Mouse (Mus musculus): ENCODE results near the gene Neurl1a. TPM values are rescaled to one million over a fixed set of nuclear protein-coding genes. Genes with fewer than 3 reads are reported as not detected.

The Neurl1a gene
- polyA plus RNA-seq, 1 experiment from 2014 or later: 6.1 TPM

DNA sequence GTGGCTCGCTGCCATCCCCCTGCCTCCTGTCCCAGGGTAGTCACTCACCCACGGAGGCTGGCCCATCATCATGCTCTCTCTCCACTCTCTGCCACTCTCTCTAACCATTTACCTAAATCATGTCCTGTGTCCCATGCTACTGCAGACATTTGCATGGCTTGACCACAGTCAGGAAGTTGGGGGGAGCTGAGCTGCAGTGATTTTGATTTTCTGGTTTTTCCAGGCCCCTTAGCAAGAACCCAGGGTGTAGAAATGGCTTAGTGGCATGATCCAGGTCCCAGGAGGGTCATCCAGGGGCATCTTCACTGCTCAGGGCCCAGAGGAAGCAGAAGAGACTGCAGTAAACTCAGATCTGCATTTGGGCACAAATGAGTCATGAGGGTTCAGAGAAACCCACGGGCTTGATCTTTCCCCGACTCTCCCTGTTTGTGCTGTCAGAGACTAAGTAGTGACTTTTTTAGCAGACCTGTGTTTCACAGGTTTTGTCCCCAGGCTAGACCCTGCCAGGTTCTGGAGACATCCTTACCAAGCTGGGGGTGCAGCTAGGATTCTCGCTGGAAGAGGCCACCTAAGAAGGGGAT lies 30.3 kb upstream of the Neurl1a start:
- Histone ChIP-seq H3K4me1 (peaks cover 4% of the 10 kb centered on the region; the same call in 1 of the 2 replicates), H3K36me3 (no peaks in the 10 kb centered on the region), H3K9ac (no peak overlapping the region), H3K27ac (no peak overlapping the region), H3K9me3 (no peaks in the 10 kb centered on the region), H3K27me3 (peaks cover 20% of the 10 kb centered on the region), H3K4me2 (no peak overlapping the region), H3K4me3 (no peak overlapping the region)
- ATAC-seq (ENCODE audit: borderline replicate concordance, extremely low read depth, low FRiP score, low TSS enrichment): no peak
- WGBS: 72% methylated on average over 5 of the region's 5 CpGs

DNA sequence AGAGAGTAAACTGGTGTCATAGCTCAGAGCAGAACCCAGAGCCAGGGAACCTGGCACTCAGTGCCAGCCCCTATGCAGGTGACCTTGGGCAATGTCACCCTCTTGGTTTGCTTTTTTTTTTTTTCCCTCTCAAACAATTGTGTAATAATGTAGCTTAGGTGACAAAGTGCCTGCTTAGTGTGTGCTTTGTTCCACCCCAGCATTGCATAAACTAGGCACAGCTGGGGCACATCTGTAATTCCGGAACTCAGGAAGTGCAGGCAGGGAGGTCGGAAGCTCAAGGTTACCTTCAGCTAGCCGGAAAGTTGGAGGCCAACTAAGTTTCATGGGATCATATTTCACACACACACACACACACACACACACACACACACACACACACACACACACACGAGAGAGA lies 28.8 kb upstream of the Neurl1a start:
- Histone ChIP-seq H3K36me3 (no peaks in the 10 kb centered on the region), H3K27me3 (peaks cover 20% of the 10 kb centered on the region), H3K4me2 (no peak overlapping the region), H3K27ac (no peak overlapping the region), H3K4me1 (peaks cover 4% of the 10 kb centered on the region; the same call in 1 of the 2 replicates), H3K9ac (no peak overlapping the region), H3K9me3 (no peaks in the 10 kb centered on the region), H3K4me3 (no peak overlapping the region)
- ATAC-seq (ENCODE audit: borderline replicate concordance, extremely low read depth, low FRiP score, low TSS enrichment): no peak
- 25% methylated on average over 4 of the region's 4 CpGs for WGBS

GRCm38 (mm10) chr19:47151332-47152061 lies 27.1 kb upstream of the Neurl1a start:
- Histone ChIP-seq H3K27me3 (peaks cover 20% of the 10 kb centered on the region), H3K9ac (no peak overlapping the region), H3K9me3 (no peaks in the 10 kb centered on the region), H3K36me3 (no peaks in the 10 kb centered on the region), H3K4me3 (no peak overlapping the region), H3K27ac (no peak overlapping the region), H3K4me2 (peak overlapping the region; percentile 43), H3K4me1 (peaks cover 4% of the 10 kb centered on the region; the same call in 1 of the 2 replicates)
- ATAC-seq (ENCODE audit: borderline replicate concordance, extremely low read depth, low FRiP score, low TSS enrichment): no peak
- WGBS: 21% methylated on average over 32 of the region's 32 CpGs

- Histone ChIP-seq H3K4me1 (peaks cover 4% of the 10 kb centered on the region; the same call in 1 of the 2 replicates), H3K4me3 (no peak overlapping the region), H3K27me3 (peaks cover 20% of the 10 kb centered on the region), H3K4me2 (peak overlapping the region; percentile 43), H3K9ac (no peak overlapping the region), H3K36me3 (no peaks in the 10 kb centered on the region), H3K27ac (no peak overlapping the region), H3K9me3 (no peaks in the 10 kb centered on the region)
- WGBS: 57% methylated on average over 12 of the region's 12 CpGs
- ATAC-seq (ENCODE audit: borderline replicate concordance, extremely low read depth, low FRiP score, low TSS enrichment): no peak
These were observed 26.6 kb upstream of the Neurl1a start for GRCm38 (mm10) chr19:47152062-47152369.

DNA sequence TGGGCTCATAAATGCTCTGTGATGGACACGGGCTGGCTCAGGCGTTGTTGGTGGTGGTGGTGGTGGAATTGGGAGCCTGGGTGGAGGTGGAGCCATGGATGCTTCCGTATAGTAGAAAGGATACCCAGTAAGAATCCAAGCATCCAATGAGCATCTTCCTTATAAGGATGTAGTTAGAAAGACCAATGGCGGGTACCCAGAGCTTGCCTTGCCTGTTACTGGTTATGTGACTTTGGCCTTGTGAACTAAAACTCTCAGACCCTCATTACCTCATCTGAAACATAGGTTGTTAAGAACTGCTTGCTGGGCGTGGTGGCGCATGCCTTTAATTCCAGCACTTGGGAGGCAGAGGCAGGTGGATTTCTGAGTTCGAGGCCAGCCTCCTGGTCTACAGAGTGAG lies 24.9 kb upstream of the Neurl1a start:
- Histone ChIP-seq H3K27me3 (peaks cover 20% of the 10 kb centered on the region), H3K4me1 (peaks cover 4% of the 10 kb centered on the region; the same call in 1 of the 2 replicates), H3K36me3 (no peaks in the 10 kb centered on the region), H3K9ac (no peak overlapping the region), H3K9me3 (no peaks in the 10 kb centered on the region), H3K27ac (no peak overlapping the region), H3K4me3 (no peak overlapping the region), H3K4me2 (no peak overlapping the region)
- WGBS: 87% methylated on average over 7 of the region's 7 CpGs
- no peak for ATAC-seq (ENCODE audit: borderline replicate concordance, extremely low read depth, low FRiP score, low TSS enrichment)

DNA sequence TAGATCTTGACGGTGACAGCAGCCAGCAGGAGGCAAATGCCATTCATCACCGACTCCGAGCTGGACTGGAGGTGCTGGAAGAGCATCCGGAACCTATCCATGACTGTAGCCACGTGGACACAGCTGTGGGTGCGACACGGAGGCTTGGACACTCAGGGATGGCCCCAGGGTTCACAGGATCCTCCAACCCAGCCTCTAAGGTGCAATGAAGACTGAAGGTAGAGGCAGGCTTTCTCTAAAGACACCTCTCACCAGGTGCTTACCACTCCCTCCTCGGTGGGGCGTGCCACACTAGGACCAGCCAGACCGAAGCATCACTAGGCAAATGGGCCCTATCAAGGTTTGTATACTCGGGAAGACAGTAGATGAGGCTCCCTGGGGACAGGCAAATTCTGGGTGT lies 21.0 kb upstream of the Neurl1a start, which contains the start of gene Calhm3:
Gene Calhm3 (minus strand): TSS at position 101 of the 400 bp plus-strand sequence.
- no peaks in the 10 kb centered on the region for H3K9me3 ChIP-seq
- no peaks in the 10 kb centered on the region for H3K4me1 ChIP-seq
- H3K4me2 ChIP-seq: no peak within 1 kb of the TSS
- H3K4me3 ChIP-seq: no peak within 1 kb of the TSS
- no peak within 1 kb of the TSS for H3K27ac ChIP-seq
- no peak for ATAC-seq (ENCODE audit: borderline replicate concordance, extremely low read depth, low FRiP score, low TSS enrichment)
- no peaks in the 10 kb centered on the region for H3K36me3 ChIP-seq
- 74% methylated on average over 11 of the region's 11 CpGs for WGBS
- no peaks in the 10 kb centered on the region for H3K27me3 ChIP-seq
- no peak within 1 kb of the TSS for H3K9ac ChIP-seq

- Histone ChIP-seq H3K9me3 (no peaks in the 10 kb centered on the region), H3K9ac (no peak overlapping the region), H3K27ac (no peak overlapping the region), H3K4me1 (no peaks in the 10 kb centered on the region), H3K36me3 (no peaks in the 10 kb centered on the region), H3K27me3 (no peaks in the 10 kb centered on the region), H3K4me2 (no peak overlapping the region), H3K4me3 (no peak overlapping the region)
- ATAC-seq (ENCODE audit: borderline replicate concordance, extremely low read depth, low FRiP score, low TSS enrichment): no peak
- WGBS: 55% methylated on average over 4 of the region's 4 CpGs
These were observed 17.0 kb upstream of the Neurl1a start for GRCm38 (mm10) chr19:47161669-47162068.

- ATAC-seq (ENCODE audit: borderline replicate concordance, extremely low read depth, low FRiP score, low TSS enrichment): no peak
These were observed 15.4 kb upstream of the Neurl1a start for GRCm38 (mm10) chr19:47163176-47163744.

GRCm38 (mm10) chr19:47166758-47167157 lies 11.9 kb upstream of the Neurl1a start:
- Histone ChIP-seq H3K27ac (no peak overlapping the region), H3K4me2 (no peak overlapping the region), H3K4me3 (no peak overlapping the region), H3K36me3 (no peaks in the 10 kb centered on the region), H3K9me3 (no peaks in the 10 kb centered on the region), H3K9ac (no peak overlapping the region), H3K4me1 (peaks cover 7% of the 10 kb centered on the region), H3K27me3 (no peaks in the 10 kb centered on the region)
- WGBS: 41% methylated on average over 3 of the region's 3 CpGs
- ATAC-seq (ENCODE audit: borderline replicate concordance, extremely low read depth, low FRiP score, low TSS enrichment): no peak

More at GRCm38 (mm10) chr19:47163176-47163744, 15.4 kb upstream of the Neurl1a start:
- Histone ChIP-seq H3K4me2 (no peak overlapping the region), H3K9ac (no peak overlapping the region), H3K4me3 (no peak overlapping the region), H3K36me3 (no peaks in the 10 kb centered on the region), H3K4me1 (peaks cover under 1% of the 10 kb centered on the region), H3K9me3 (no peaks in the 10 kb centered on the region), H3K27me3 (no peaks in the 10 kb centered on the region), H3K27ac (no peak overlapping the region)
- WGBS: 92% methylated on average over 6 of the region's 6 CpGs

- Histone ChIP-seq H3K4me3 (no peak overlapping the region), H3K4me2 (peak overlapping the region; percentile 54; the same call in 1 of the 2 replicates), H3K36me3 (no peaks in the 10 kb centered on the region), H3K4me1 (peaks cover 7% of the 10 kb centered on the region), H3K27me3 (no peaks in the 10 kb centered on the region), H3K9ac (no peak overlapping the region), H3K27ac (no peak overlapping the region), H3K9me3 (no peaks in the 10 kb centered on the region)
- no peak for ATAC-seq (ENCODE audit: borderline replicate concordance, extremely low read depth, low FRiP score, low TSS enrichment)
- 45% methylated on average over 7 of the region's 7 CpGs for WGBS
These were observed 10.9 kb upstream of the Neurl1a start for GRCm38 (mm10) chr19:47167617-47168214.

DNA sequence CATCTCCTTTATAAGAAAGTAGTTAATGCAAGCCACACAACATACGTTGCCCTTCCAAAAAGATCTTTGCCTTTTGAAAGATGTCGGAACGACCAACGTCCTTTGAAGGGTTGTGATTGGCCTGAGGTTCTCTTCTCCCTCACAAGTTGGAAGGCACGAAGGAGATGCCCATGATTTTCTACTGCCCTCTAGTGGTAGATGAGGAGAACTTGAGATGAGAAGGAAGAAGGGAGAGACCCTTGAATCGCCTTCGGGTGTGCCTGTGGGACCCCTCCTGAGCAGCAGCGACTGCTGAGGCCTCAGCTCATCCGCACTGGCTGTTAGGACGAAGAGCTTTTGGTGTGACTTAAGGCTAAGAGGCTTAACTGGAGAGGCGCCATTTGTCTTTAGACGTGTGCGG lies 10.4 kb upstream of the Neurl1a start:
- no peaks in the 10 kb centered on the region for H3K27me3 ChIP-seq
- no peak for ATAC-seq (ENCODE audit: borderline replicate concordance, extremely low read depth, low FRiP score, low TSS enrichment)
- no peak overlapping the region for H3K9ac ChIP-seq
- no peaks in the 10 kb centered on the region for H3K9me3 ChIP-seq
- WGBS: 10% methylated on average over 13 of the region's 13 CpGs
- no peaks in the 10 kb centered on the region for H3K36me3 ChIP-seq
- peak overlapping the region; percentile 54 for H3K4me2 ChIP-seq
- peaks cover 7% of the 10 kb centered on the region for H3K4me1 ChIP-seq
- no peak overlapping the region for H3K27ac ChIP-seq
- H3K4me3 ChIP-seq: peak overlapping the region; percentile 18

Measured in lung, embryonic 15.5 days (tissue).